Mouse (Mus musculus) ovary, adult 18-20 months (tissue): ENCODE measurements around the gene Rps6kb2.

Experiments used
- DNase-seq: peaks from one replicate; pipeline ENCODE4 v3.0.0; 2022; ENCODE audit warnings: low spot score, mixed read lengths

Rps6kb2 gene

GRCm38 (mm10) chr19:4162646-4163542 lies at the start of gene Rps6kb2:
Gene Rps6kb2 (minus strand): TSS chr19:4163354.
- peak; percentile 93 for DNase-seq

- no peak for DNase-seq
These were observed 48.9 kb upstream of the Rps6kb2 start for GRCm38 (mm10) chr19:4211891-4212588.

GRCm38 (mm10) chr19:4208563-4208962 lies 45.4 kb upstream of the Rps6kb2 start:
- DNase-seq: no peak

DNA sequence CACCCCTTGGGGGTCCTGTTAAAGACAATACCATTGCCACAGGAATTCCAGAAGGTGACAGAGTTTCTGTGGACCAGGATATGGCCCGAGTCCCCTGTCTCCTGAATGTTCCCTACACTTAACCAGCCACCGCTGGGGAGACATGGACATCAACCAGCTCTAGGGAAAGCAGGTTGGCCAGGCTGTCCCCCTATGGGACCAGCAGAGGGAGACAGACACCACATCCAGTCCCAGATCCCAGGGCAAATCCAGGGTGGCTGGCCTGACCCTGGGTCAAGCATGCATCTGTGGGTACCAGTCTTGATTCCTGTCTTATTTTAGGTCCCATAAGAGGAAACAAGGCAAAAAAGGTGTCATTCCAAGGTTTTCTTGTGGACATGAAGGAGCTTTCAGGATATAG lies 43.8 kb upstream of the Rps6kb2 start:
- no peak for DNase-seq

DNA sequence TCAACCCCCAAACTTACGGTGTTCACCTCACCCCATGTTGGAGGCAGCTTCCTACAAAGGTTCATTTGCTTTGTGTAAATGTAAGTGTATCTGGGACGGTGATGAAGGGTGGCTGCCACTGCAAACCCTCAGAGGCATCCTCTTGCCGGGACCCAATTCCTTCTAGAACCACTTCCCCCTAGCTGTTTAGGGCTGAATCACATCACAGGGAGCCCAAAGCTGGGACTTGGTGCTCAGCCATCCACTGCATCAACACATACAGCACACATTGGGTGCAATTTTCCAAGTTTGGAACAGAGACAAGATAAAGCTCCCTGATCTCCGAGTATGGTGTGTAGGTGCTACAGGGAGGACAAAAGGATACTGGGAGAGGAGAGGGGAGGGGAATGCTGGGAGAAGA lies 41.7 kb upstream of the Rps6kb2 start:
- no peak for DNase-seq

GRCm38 (mm10) chr19:4203604-4204326 lies 40.6 kb upstream of the Rps6kb2 start:
- no peak for DNase-seq

- DNase-seq: no peak
These were observed 40.0 kb upstream of the Rps6kb2 start for GRCm38 (mm10) chr19:4203148-4203547.

- no peak for DNase-seq
These were observed 39.0 kb upstream of the Rps6kb2 start for GRCm38 (mm10) chr19:4202149-4202548.

GRCm38 (mm10) chr19:4201291-4201909 lies 38.2 kb upstream of the Rps6kb2 start, which contains the start of gene Rad9a:
Gene Rad9a (minus strand): TSS chr19:4201662.
- DNase-seq: peak; percentile 93

DNA sequence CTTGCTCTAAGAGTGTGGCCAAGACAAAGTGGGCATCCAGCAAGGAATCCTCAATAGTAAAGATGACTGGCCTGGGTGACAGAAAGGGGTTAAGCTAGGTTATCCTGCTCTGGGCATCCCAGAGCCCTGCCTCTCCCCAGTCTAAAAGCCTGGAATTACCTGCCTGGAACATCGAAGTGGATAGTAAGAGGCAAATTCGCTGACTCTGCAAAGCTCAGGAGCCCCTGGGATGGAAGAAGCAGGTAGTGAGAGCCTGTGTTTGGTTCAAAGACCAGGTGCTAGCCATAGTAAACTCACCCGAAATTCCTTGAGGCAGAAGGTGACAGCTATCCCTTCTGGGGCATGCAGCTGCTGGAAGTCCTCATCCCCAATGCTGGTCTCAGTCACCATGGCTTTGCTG lies 34.0 kb upstream of the Rps6kb2 start:
- no peak for DNase-seq

DNA sequence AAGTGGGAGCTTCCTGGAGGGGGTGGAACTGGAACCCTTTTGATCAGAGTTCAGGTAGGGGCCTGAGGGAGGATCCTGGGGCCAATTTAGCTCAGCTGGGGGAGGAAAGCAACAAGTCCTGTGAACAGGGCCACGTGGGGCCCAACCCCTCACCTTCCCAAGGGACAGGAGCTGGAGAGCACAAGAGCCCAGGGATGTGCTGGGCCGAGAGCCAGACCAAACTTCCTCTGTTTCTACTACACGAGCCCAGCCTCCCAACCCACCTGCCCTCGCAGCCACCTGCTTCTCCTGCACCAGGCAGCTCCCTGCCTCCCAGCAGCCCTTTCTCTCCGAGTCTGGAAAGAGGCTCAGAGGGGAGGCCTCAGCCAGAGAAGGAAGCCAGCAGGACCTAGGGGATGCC lies 33.4 kb upstream of the Rps6kb2 start:
- DNase-seq: no peak

DNA sequence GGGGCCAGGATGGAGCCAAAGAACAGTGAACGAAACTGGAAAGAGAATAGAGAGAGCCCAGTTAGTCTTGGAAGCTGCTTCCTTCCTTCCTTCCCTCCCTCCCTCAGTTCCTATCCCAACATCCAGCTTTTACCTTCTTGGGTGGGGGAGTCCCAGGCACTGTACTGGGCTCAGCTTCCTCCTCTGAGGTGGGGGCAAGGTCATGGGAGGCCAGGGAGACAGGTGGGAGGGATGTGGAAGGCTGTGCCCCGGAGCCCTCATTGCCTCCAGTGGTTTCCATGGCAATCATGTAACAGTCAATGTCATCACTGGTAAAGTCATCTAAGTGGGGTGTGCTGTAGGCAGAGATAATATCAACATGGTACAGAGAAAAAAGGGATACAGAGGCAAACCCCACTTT lies 32.9 kb upstream of the Rps6kb2 start:
- no peak for DNase-seq

DNA sequence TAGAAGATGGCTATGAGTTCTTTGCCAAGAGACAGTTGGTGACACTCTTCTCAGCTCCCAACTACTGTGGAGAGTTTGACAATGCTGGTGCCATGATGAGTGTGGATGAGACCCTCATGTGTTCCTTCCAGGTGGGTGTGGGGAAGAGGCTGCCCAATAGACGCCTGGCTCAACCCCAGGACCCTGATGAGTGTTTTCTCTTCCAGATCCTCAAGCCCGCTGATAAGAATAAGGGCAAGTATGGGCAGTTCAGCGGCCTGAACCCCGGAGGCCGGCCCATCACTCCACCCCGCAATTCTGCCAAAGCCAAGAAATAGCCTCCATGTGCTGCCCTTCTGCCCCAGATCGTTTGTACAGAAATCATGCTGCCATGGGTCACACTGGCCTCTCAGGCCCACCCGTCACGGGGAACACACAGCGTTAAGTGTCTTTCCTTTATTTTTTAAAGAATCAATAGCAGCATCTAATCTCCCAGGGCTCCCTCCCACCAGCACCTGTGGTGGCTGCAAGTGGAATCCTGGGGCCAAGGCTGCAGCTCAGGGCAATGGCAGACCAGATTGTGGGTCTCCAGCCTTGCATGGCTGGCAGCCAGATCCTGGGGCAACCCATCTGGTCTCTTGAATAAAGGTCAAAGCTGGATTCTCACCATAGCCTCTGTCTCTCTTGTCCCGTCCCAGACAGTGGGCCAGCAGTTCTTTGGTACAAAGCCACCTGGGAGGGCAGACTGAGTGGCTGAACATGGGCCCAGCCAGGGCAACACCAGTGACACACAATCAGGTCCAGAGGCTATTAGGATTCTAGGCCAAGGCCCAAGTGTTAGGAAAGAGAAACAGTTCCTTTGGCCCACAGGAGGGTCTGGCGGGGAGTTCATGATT lies 31.9 kb upstream of the Rps6kb2 start:
- DNase-seq: no peak

DNA sequence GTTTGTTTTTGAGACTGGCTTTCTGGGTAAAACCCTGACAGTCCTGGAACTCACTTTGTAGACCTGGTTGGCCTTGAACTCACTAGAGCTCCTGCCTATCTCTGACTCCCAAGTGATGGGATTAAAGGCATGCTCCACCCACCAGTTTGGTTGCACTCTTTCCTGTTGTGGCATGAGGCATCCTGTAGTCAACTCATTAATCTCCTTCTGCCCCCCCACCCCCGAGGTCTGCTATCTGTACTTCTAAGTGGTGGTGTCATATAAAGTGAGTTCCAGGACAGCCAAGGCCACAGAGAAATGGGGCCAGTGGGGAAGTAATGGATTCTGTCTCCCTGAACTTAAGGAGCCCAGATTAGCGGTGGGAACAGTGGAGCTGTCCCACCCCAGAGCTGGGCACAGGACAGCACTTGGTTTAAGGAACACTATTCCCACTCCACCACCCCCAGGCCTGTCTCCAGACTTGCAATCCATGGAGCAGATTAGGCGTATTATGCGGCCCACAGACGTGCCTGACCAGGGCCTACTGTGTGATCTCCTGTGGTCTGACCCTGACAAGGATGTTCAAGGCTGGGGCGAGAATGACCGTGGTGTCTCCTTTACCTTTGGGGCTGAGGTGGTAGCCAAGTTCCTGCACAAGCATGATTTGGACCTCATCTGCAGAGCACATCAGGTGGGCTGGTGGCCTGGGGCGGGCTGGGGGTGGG lies 31.0 kb upstream of the Rps6kb2 start:
- DNase-seq: no peak

DNA sequence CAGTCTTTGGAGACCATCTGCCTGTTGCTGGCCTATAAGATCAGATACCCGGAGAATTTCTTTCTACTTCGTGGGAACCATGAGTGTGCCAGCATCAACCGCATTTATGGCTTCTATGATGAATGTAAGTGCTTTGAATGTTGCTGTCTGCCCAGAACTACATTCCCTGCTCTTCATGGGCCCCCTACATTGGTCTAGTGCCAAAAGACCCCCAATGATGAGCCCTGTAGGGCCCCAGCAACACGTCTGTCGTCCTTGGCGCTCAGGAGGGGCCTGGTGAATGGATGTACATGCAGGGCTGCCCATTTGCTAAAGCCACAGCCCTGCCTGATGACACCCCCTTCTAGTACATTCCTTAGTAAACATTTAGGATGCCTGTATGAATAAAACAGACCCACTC lies 30.0 kb upstream of the Rps6kb2 start:
- DNase-seq: no peak

- DNase-seq: no peak
These were observed 29.3 kb upstream of the Rps6kb2 start for GRCm38 (mm10) chr19:4192251-4192985.

DNA sequence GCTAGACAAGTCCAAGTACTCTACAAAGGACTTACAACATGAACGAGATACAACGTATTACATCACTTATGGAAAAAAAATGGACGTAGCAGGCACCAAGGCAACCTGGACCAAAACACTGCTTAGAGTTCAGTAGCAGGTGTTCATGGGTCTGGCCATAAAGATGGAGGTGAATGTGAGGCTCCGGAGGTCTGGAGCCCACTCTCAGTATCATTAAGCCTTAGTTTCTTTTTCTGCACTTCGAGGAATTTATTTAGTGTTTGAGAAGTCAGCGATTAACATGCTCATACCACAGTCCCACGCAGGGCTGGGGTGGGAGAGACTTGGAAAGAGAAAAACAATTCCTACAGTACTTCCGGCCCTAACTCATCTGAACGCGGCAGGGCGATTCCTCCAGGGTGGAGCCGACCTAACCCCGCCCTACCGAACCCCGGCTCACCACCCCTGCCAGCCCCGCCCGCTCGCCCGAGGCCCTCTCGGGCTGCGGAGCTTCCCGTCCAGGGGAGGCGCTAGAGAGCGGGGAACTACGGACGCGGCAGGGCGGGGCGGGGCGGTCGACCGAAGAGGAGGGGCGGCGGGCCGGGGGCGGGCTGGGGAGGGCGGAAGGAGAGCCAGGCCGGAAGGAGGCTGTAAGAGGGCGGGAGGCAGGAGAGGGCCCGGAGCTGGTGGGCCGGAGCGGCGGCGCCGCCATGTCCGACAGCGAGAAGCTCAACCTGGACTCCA lies 28.5 kb upstream of the Rps6kb2 start, which contains the start of gene Ppp1ca:
Ppp1ca (plus strand) TSS at position 538 of the 723 bp plus-strand sequence.
- peak; percentile 93 for DNase-seq

DNA sequence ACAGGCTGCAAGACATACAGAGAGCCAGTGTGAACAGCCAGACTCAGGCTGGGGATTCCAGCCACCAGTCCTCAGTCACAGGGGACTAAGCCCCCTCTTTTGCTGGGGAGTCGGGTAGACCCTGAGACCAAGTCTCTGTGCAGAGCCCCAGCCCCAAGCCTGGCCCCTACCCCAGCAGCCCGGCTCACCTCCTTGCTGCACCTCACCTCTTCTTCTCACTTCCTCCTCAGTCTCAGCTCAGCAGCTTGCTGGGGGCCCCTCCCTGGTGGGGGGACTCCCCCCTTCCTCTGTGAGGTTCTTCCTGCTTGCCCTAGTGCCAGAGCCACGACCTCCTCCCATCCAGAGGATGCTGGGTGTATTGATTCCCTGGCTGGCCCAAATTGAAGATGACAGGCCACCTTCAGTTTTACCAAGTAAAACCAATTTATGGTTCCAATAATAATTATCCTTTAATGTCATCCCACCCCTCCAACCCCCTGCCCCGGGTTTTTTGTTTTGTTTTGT lies 27.7 kb upstream of the Rps6kb2 start, which contains the start of gene Tbc1d10c:
Tbc1d10c (minus strand) TSS at position 454 of the 504 bp plus-strand sequence.
- DNase-seq: no peak
